Mouse (Mus musculus): ENCODE data around the gene Gm11032.

- TF ChIP-seq CTCF (IDR thresholded peaks at IDR 0.05; ENCODE audit: low read depth) (no peak), EP300 (IDR thresholded peaks at IDR 0.05; ENCODE audit: low read depth) (no peak)
Observed at GRCm38 (mm10) chr11:4598411-4598810, 21.5 kb upstream of the Gm11032 start.

Measured in liver, postnatal 0 days (tissue).